Mouse (Mus musculus): ENCODE measurements around the gene Arhgef17.
"Not testable (repeated sequence)": the region's sequence is repeated elsewhere in the genome, so short reads cannot be mapped to it uniquely, and the experiment has no call there.

Arhgef17 gene

DNA sequence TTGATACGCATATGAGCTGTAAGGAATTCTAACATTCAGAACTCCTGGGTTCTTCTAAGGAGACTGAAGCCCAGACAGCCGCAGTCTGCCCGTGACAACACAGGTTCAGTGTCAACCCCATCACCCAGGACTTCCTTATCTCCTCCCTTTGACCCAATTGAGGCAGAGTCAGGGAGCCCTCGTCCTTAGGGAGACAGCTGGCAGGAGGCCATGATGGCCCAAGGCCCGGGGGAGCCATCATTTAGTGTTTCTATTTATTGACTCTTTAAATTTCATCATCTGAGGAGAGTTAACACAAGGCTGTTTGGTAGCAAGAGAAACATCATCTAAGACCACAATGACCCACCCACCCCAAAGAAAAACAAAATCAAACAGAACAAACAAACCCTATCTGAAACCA lies 60.0 kb downstream of the Arhgef17 start:
- no peak for DNase-seq (ENCODE audit: low spot score)

DNA sequence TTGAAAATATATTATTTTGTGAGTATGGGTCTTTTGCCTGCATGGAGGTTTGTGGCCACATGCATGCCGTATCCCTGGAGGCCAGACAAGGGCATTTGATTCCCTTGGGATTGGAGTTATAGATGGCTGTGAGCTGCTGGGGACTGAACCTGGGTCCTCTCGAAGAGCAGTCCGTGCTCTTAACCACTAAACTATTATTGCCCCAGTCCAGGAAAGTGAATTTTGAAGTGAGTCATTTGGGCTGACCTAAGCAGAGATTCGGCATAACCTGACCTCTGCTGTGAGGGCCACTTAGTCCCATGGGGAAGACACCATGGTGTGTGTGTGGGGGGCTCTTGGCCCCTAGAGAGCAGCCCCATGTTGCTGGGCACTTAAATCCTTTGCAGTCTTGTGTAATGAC lies 60.6 kb downstream of the Arhgef17 start:
- no peak for DNase-seq (ENCODE audit: low spot score)

DNA sequence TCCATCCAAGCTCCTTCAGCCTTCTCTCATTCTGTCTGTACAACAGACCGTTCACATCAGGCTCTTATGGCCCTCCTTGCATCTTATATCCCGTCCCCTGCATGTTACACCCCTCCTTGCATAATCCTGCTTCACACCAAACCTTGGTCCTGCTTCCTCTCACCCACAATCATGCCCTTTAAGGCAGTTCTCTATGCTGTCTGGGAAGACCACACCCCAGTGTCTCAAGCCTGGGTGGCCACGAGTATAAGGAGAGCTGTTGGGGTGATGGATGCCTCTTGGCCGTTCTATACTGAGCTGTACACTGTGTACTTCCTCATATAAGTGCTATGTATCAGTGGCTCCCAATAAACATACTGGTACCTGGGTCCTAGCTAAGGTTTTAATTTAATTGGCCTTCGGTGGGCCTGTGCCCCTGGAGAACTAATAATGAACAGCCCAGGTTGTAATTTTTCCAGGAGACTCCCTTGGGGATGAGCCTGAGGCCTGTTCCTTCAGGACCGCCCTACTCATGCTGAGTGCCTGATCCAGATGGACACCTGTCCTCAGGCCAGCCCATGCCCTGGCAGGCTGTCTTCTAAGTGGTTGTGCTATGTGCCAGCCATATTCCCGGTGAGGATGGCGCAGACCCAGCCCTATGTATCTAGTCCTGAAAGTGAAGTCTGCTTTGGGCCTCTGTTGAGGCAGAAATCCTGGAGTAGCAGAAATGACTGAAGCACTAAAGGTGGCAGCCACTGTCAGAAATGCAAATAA lies 61.9 kb downstream of the Arhgef17 start:
- no peak for DNase-seq (ENCODE audit: low spot score)

DNA sequence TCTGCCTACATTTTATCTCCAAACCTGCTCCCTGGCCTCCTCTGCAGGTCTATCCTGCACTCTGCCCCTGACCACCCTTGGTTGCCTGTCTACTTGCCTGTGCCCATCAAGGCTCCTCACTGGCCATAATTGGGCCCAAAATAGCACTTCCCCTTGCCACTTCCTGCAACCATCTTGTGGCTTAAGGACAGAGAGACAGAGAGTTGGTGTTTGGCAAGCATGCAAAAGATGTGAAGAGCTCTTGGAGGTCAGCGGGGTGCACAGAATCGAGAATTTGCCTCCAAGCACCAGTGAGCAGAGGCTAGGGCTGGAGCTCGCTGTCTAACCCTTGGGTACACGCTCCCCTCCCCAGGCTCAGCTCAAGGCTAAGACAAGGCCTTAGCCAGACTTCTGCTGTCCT lies 63.4 kb downstream of the Arhgef17 start:
- no peak for DNase-seq (ENCODE audit: low spot score)

DNA sequence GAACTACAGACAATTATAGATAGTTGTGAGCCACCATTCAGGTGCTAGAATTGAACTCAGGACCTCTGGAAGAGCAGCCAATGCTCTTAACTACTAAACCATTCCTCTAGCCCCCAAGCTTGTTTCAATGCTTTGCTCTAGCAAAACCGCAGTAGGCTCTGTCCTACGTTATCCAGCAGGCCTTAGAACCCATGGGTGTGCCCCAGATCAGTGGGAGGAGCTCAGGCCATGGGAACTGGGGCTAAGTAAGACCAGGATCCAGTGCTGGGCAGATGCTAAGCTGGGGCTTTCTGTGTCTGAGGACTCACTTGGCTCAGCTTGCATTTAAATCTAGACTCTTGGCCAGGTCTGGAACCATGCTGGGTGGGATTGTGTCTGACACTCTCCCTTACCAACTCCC lies 64.3 kb downstream of the Arhgef17 start:
- DNase-seq (ENCODE audit: low spot score) = no peak

DNA sequence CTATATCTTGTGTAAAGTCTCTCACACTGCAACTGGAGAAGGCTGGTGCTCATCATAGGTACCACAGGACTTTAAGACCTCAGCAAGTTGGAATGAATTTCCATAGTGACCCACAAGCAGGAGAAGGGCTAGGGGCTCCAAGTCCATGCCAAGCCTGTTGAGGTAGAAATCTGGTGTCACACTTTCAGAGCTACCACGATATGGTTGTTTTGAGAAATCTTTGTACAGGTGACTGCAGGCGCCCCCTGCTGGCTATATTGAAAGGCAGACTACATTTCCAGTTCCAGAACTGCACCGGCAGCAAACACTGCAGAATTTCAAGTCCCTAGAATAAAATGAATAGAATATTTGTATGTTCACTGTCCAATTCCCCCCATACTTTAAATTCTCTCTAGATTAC lies 65.2 kb downstream of the Arhgef17 start:
- DNase-seq (ENCODE audit: low spot score) = no peak

DNA sequence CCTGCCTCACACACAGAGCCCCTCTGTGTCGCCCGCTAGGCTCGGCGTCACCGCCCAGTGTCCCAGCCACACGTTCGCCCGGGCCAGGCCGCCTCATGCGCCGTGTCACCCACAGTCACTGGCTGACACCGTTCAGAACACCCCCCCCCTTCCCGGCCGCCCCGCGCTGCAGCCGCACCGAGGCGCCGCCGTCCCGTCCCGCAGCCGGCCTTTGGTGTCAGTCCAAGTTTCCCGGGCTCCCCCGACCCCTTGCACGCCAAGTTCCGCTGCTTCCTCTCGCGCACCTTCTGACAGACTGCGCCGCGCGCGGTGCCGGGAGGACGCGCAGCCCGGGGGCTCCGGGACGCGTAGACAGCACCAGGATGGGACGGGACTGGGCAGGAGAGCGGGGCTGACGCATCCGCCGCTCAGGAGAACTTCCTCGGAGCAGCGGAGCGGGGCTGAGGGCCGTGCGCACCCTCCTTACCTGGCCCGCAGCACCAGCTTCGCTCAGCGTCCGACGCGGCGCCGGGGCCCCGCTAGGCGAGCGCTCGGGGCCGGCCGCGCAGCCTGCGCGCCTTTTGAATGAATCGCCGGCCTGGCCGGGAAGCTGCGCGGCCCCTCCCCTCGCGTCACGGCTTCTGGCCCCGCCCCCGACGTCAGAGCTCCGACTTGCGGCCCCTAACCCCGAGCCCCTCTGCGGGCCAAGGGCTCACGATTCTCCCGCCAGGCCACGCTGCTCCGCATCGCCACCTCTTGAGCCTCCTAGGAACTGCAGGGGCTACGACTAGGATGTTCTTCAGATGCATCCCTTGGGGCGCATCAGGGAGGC lies 68.9 kb downstream of the Arhgef17 start, which contains the start of gene Relt:
Gene Relt, minus strand, starts transcription at position 619 of the 811 bp plus-strand sequence.
- DNase-seq (ENCODE audit: low spot score) = peak; percentile 66

DNA sequence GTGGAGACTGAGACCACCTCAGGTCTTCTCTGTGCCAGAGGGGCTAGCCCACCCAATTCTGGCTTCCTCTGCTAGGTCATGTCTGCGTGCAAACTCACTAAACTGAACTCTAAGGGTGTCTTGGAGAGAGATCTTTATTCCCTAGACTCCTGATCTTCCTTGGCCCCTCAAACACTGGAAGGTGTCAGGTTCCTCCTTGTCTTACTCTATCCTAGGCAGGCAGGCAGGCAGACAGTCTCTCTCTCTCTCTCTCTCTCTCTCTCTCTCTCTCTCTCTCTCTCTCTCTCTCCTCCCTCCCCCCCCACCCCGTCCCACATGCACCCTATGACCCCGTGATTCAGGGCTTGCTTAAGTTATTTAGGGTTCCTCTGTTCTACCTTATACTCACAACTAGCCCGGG lies 69.6 kb downstream of the Arhgef17 start:
- no peak for DNase-seq (ENCODE audit: low spot score)

DNA sequence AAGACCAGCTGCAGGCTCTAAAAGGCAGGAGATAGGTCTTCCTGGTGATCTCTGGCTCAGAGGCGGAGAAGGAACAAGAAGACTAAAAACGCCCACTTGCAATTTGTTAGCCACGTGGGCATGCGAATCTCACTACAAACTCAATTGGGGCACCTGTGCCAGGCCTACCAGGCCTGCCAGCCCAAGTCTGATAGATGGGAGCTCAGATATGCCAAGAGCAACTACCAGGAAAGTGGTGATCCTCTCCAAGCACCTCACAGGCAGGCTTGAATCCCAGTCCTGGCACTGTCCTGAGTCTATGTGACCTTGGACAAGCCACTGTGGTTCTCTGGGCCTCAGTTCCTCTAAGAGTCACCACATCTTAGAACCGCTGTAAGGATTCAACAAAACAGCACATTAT lies 70.7 kb downstream of the Arhgef17 start:
- no peak for DNase-seq (ENCODE audit: low spot score)

DNA sequence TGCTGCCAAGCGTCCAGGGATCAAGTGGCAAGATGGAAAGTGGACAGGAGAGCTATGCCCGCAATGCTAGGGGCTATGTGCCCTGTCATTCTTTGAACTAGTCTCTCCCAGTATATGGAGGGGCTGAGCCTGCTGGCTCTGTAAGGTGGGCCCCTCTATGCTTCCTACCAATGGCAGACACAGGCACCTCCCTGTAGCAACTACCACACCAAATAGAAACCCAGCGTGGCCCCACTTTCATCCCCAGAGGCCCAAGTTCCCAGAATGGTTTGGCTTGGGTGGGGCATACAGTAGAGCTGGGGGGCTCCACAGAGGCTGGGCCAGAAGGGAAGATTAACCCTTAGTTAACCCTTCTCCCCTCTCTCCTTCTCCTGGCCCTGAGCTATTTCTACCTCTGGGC lies 71.5 kb downstream of the Arhgef17 start:
- no peak for DNase-seq (ENCODE audit: low spot score)

DNA sequence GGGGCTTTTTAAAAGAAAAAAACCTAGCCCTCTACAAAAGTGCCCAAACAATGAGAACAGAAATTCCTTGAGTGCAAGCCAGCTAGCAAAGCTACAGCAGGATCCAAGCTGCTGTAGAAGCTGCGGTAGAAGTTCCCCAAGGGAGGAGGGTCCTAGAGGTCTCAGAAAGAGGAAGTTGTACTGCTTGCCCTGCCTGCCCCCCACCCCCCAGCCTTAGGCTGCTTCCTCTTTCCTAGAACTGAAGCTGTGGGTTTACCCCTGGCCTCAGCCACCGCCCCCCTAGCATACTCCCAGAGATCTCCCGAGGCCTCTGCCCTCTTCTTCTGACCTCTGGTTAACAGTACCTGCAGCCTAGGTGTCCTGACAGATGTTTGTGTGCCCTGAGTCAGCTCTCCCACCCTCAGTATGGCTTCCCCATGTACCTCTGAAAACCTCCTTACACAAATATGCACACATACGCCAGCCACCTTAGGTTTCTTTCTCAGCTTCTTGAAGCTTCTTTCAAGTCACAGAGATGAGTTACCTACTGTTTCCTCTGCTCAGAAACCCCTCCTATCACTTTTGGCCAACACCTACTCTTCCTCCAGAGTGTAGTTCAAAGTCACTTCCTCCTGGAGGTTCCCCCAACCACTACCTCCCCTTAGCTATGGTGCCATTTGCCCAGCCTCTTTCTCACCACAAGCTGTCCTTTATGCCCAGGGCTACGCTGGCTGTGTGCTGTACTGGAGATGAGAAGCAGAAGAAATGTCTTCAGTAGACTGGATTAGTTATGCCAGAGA lies 75.9 kb downstream of the Arhgef17 start:
- no peak for DNase-seq (ENCODE audit: low spot score)

DNA sequence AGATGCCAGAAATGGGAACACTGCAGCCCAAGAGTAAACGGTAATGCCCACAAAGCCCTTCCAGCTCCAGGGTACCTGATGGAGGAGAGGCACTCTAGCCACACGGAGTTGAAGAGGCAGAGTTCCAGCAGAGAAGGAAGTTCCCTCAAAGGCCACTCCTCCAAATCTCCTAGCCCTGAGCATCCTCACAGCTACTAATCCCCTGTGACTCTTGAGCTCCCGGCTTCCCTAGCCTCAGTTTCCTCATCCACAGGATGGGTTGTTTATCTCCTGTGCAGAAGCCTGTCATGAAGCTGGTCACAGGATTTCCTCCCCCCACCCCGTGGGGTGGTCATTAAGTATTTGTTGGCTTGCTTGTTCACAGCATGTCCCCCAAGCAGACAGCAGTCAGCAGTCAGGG lies 76.6 kb downstream of the Arhgef17 start:
- no peak for DNase-seq (ENCODE audit: low spot score)

DNA sequence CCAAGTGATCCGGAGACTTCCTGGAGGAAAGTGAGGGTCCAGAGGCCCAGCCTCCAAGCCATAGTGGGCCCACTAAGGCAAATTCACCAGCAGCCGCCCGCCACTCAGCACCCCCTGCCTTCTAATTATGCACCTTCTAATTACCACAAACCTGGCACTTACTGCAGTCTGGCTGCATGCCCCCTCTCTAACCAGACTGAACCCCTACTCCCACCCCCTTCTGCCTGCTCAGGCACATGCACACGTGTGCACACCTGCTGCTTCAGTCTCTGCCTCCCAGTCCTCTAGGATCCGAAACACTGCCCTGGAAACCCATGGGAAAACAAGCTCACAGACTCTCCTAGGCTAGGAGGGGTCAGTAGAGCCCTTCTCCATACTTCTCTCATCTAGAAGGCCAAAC lies 77.0 kb downstream of the Arhgef17 start:
- no peak for DNase-seq (ENCODE audit: low spot score)

DNA sequence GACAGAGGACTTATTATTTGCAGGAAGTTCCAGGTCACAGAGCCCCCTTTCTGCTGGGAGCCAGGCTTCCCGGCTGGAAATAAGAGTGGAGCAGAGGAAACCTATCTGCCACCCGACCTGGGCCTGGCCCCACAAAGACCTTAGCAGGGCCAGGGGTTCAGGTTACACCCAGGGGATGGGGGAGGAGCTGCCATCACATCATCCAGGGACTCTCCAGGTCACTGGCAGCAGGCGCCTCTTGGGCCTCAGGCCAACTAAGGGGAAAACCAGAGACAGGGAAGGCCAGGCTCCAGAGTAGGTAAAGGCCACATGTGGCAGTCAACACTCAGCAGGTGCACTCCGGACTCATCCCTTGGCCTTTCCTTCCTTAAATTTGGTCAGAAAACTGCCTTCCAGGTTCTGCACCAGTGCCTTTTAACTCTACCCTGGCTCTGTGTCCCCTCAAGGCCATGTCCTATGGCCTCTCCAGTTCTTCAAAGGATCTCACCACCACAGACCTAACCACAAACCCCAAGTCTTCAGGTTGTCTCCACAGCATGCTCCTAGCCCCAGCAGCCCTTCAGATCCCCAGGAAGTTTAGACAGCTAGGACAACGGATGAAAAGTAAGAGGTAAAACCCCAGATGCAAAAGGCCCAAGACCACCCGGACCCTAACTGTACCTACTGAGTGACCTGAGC lies 77.6 kb downstream of the Arhgef17 start:
- DNase-seq (ENCODE audit: low spot score) = no peak

DNA sequence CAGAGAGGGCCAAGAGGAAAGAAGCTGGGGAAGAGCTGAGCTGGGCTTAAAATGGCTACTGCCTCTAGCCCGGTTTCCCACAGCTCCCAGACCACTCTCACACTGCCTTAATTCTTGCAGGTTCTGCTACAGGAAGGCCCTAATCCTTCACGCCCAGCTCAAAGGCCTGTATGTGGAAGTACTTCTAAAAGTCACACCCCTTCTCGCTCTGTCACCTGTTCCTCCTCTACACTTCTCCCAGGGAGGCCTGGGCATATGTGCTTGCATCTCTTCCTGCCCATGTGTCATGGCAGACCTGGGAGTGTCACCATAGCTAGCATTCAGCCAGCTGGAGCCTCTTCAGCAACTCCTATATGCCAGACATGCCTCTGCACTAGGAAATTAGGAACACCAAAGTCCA lies 78.5 kb downstream of the Arhgef17 start:
- no peak for DNase-seq (ENCODE audit: low spot score)

DNA sequence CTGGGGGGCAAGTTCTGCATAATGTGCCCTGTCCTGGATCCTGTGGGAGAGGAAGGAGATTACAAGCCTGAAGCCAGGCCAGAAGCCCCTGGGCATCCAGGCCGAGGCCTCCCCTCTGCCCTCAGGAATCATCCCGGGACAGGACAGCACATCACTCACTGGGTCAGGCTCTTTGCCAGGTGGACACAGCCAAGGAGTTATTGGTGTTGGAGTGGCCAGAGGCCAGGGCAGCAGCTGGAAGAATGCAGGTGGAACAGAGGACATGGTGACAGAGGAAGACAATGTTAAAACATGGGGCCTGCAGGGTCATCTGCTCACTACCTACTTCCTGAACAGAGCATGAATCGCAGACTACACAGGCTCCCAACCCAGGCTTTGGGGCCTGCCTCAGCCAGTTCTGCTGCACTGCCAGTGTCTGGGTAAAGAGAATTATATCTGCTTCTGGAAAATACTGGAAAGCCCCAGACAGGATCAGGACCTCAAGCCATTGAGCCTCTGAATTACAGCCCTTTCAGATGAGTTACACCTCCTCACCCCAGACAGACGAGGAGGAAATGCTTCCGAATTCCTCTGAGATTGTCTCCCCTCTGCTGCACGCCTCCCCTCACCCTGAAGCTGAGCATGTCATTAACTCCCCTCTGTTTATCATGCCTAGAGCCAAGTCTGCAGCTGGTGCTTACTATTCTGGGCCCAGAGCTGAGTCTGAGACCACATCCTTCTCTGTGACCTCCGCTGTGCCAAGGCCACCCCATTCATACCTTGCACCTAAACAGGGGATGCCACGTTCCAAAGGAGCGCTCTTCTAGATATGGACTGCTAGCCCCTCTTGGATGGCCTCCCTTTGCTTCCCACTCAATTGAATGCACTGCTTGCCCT lies 80.2 kb downstream of the Arhgef17 start:
- DNase-seq (ENCODE audit: low spot score) = no peak

DNA sequence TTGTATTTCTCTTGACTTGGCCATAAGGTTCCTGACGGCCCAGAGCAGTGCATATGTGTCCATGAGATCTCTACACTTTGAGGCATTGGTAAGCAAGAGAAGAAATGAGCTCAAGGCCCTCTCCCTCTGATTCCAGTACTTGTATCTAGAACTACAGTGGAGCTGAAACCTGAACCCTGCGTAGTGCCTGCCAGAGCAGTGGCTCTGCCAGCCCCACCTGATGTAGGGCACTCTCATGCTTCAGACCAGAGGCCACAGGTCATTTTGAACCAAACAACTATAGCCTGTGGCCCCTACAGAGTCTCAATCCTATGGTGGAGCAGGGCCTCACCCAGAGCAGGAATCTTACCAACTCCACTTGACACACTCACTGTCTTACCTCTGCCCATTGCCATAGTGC lies 82.4 kb downstream of the Arhgef17 start:
- DNase-seq (ENCODE audit: low spot score) = no peak

DNA sequence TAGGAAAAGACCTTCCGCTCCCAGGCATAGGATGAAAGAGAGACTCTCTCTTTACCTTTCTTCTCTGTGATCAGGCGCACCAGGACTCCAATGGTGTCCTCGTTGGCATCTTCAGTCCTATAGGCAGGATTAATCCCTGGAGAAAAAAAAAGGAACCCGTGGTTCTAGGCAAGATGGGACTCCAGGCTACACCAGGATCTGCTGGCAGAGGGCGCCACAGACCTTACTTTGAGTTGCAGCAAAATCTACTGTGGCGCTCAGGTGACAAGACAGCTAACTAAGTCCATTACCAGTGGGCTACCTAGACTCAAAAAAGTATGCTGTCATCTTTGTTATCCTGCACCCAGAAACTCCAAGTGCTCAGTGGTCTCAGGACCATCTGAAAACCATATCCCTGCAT lies 83.2 kb downstream of the Arhgef17 start:
- no peak for DNase-seq (ENCODE audit: low spot score)

DNA sequence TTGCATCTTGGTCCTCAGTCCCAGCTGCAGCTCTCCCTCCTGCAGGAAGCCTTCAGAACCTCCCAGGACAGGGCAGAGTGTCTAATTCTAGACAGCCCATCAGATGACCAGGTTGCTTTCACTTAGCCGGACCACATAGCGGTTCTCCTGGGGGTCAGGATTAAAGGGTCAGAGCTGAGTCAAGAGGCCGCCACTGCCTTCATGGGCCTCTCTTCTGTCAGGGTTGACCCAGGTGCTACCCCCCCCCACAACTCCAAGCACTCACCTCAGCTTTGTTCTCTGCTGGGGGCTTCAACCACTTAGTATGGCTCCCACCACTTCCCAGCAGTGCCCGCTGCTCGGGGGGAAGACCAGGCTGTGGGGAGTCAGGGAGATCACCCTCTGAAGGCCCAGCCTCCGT lies 84.8 kb downstream of the Arhgef17 start:
- no peak for DNase-seq (ENCODE audit: low spot score)

DNA sequence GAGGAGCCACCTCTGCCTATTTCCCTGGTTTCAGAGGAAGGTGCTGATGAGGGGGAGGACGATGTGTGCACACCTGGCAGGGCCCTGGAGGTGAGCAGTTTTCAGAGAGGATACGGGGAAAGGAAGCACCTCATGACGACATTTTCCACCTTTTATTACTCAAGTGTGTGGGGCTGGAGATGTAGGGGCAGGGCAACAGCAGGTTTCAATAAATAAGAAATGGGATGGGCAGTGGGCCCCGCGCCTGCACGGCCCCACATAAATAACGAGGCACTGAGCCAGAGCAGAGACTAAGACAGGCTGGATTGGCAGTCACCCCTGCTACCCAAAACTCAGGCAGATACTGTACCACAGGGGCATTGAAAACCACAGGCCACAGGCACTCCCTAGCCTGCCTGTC lies 85.9 kb downstream of the Arhgef17 start:
- not testable (repeated sequence) for DNase-seq (ENCODE audit: low spot score)

DNA sequence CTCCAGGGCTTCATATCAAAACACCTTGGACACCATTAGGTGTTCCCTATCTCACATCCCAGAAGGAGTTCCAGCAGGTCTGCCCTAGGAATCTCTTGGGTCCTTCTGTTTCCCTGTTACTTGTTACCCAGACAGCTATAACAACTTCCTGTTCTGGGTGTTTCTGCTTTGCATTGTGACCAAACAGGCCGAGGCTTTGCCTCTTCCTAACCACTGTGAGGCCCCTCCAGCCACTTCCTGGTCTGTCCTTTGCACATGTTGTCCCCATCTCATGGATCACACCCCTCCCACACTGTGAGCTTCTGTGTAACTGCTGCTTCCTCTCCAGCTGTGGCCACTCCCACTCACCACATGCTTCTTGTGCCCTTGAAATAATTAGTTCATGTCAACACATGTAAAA lies 86.5 kb downstream of the Arhgef17 start:
- no peak for DNase-seq (ENCODE audit: low spot score)
